Mouse (Mus musculus): ENCODE measurements around the gene Pm20d1.

DNA sequence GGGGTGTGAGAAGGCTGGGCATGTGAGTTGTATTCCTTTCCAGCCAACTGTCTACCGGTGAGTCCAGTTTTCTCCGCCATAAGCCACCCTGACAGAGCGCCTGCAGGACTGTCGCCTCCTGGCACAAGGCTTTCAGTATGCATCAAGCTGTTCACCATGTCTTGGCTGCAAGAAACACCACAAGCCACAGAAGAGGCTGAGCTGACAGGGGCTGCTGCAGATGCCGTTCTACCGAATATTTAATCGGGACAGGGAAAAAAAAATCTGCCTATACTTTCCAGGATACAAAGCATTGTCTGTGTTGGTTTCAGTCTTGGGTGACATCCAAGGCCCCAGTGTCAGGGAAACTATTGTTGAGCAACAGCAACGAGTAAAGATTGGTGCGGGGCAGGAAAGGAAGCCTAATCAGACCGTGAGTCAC is 45.3 kb upstream of the Pm20d1 start:
- TF ChIP-seq CTCF (IDR thresholded peaks at IDR 0.05; ENCODE audit: insufficient read depth, low read length) (no peak), POLR2A (IDR thresholded peaks at IDR 0.05; ENCODE audit: borderline replicate concordance, extremely low read depth, low read depth, low read length) (no peak)
